Mouse (Mus musculus): ENCODE measurements at regions not wholly inside any gene's neighbourhood (a gene's known extent, or its start where the extent isn't known, plus 50 kb on each side); places are given as distances from the start of the nearest gene placed in this dataset.

DNA sequence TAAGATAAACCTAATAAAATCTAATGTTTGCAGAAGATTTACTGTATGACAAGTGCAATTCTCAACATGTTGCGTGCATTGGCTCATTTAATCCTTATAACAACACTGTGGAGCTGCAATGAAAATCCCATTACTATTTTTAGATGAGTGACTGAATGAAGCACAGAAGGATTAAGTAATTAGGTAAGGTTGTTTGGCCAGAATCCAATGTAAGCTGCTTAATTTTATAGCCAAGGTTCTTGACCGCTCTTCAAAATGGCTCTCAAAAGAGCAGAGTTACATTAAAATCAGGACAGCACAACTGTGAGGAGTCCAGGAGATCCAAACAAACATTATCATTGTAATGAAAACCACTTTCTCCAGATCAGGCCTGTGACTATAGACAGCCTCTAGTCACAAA lies 81.7 kb upstream of the Gabra2 start:
- no peak for ATAC-seq
- Histone ChIP-seq H3K4me2 (ENCODE audit: low read length) (no peak overlapping the region), H3K27me3 (replicated peaks; ENCODE audit: control insufficient read depth, insufficient read depth, low read length) (no peaks in the 10 kb centered on the region), H3K27ac (ENCODE audit: low read depth, low read length) (no peak overlapping the region), H3K9ac (ENCODE audit: low read depth, low read length) (no peak overlapping the region), H3K9me3 (ENCODE audit: control insufficient read depth, low read length) (no peaks in the 10 kb centered on the region), H3K4me3 (ENCODE audit: low read length) (no peak overlapping the region), H3K4me1 (ENCODE audit: control insufficient read depth, insufficient read depth, low read depth, low read length) (no peaks in the 10 kb centered on the region), H3K36me3 (ENCODE audit: control insufficient read depth, insufficient read depth, low read length) (no peaks in the 10 kb centered on the region)
- WGBS = 61% methylated on average over 2 of the region's 2 CpGs

DNA sequence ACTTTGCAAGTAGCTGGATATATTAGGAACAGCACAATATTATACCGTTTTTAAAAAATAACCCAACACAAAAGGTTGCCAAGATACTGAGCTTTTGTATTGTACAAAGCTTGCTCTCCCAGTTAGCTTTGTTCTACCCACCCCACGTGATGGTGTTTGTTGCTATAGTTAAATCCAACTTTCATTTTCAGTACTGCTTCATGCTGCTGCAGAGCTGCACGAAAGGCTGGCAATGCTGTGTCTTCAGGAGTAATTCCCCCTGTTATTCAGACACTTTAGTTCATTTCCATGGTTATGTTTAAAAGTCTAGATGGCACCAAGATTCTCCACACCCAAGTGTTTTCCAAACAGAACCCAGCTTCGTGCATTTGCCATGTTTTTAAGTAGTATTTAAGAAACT lies 74.7 kb upstream of the Gabra2 start:
- no peak for ATAC-seq

More for the DNA sequence above, 74.7 kb upstream of the Gabra2 start:
- whole genome bisulfite sequencing = 61% methylated on average over 4 of the region's 4 CpGs
- no peak overlapping the region for H3K27ac ChIP-seq (ENCODE audit: low read depth, low read length)
- H3K36me3 ChIP-seq (ENCODE audit: control insufficient read depth, insufficient read depth, low read length) = no peaks in the 10 kb centered on the region
- no peak overlapping the region for H3K9ac ChIP-seq (ENCODE audit: low read depth, low read length)
- H3K9me3 ChIP-seq (ENCODE audit: control insufficient read depth, low read length) = no peaks in the 10 kb centered on the region
- H3K4me3 ChIP-seq (ENCODE audit: low read length) = no peak overlapping the region
- H3K27me3 ChIP-seq (replicated peaks; ENCODE audit: control insufficient read depth, insufficient read depth, low read length) = no peaks in the 10 kb centered on the region
- H3K4me2 ChIP-seq (ENCODE audit: low read length) = no peak overlapping the region
- no peaks in the 10 kb centered on the region for H3K4me1 ChIP-seq (ENCODE audit: control insufficient read depth, insufficient read depth, low read depth, low read length)
